Mouse (Mus musculus) spleen, postnatal 4 days (tissue): ENCODE data around the gene Gm853.

ENCODE experiments used
- DNase-seq, 2 experiments: peaks; one replicate each; pipeline ENCODE4 v3.0.0; 2022; ENCODE audit warnings: low spot score in 2 of 2

Gm853 gene

DNA sequence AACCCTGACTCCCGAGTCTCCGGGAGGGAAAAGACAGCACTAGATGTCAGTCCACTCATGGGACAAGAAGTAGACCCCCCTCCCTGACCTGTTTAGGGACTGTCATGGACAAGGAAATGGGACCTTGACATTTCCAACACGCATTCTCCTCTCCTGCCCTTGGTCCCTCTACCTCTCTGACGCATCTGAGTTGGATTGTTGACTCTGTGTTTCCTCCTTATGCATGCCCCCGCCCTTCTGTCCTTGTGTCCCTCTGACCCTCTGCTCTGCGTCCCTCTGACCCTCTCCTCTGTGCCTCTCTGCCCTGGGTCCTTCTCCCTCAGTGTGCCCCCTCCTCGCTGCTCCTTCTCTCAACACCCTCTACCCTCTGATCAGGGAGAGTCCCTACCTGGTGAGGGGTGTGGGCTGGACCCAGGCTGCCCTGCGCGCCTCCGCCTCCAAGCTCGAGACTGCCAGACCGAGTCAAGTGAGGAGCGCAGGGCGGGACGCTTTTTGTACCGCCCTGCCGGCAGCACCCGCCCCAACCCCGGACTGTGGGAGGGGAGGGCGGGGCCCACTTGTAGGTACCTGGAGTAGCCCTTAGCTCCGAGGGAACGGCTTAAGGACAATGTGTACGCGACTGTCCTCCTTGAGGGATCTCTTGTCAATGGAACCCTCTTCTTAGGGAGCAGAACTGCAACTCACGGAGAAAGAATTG, 47.7 kb downstream of the Gm853 start:
- peak; percentile 80 to 88 for DNase-seq

DNA sequence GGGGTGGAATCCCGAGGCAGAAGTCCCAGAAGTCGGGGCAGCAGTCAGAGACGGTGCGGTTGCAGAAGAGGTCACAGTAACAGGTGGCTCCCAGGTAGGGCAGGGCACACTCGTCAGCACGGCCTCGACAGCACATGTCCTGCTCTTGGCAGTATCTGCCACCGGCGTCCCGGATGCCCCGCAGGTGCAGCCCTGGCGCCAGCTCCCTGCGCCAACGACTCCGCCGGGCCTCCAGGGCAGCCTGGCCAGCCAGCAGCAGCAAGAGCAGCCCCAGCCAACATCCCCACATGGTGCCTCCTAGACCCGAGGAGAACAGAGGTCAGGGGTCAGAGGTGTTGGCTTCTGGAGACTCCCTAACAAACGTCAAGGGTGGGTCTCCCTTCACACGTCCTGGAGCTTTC, 48.3 kb downstream of the Gm853 start:
- DNase-seq, result peak; percentile 30 to 75

DNA sequence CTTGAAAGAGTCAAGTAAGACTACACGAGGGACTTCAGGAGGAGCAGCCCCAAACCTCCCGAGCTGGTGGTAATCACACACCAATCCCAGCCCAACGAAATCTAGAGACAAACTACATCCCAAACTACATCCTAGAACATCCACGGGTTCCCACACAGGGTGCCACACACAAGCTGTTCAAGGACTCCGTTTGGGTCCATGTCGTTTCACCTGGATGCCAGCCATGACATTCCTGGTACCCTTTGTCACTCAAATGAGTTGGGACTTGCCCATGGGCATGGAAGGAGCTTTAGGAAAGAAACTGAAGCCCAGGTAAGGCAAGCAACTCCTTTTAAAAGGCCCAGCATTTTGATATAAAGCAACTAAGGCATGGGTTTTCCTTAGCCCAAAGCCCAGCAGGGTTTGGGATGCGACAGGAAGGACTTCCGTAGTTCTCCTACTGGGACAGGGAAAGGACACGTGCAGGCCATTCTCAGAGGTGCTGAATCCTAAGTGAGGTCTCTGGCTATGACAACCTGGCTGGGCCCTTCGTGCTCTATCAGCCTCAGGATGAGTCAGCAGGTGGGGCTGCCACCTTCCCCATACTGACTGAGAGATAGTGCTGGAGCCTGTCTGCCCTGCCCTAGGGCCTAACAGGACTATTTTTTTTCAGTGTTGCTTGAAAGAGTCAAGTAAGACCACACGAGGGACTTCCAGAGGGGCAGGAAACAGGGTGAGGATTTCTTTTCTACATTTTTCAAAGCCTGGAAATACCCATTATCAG, 49.0 kb downstream of the Gm853 start:
- DNase-seq, result peak; percentile 68 to 75

DNA sequence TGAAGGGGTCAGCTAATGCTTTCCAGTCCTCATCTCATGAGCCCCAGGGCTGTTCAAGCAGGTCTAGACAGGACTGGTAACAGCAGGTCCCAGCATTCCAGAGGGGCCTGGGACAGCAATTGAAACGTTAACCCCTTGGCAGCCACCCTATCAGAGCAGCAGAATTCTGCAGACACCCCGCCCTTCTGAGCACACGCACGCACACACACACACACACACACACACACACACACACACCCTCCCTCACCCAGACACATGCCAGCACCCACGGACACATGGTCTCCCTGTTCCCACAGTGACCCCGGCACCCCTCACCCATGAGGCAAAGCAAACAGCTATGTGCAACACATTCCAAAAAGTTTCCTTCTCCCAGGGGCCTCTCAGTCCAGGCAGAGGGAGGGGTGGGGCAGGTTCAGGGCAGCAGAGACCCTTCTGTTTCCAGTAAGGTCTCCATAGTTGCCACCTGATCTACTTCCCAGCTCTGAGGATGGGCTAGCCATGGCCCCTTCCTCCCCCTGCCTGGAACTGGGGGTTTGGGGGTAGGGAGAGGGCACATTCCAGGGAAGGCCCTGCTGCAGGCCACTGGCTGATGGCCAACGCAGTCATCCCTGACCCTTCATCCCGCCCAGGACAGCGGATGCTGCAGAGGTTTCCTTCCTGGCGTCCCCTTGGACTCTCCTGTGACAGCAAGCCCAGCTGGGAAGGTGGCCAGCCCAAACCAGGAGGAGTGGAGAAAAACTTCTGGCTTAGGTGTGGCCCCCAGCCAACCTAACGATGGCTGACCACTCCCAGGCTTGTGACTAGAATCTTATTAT, 50.0 kb downstream of the Gm853 start:
- DNase-seq, result peak in 1 of 2 experiments; percentile 64

DNA sequence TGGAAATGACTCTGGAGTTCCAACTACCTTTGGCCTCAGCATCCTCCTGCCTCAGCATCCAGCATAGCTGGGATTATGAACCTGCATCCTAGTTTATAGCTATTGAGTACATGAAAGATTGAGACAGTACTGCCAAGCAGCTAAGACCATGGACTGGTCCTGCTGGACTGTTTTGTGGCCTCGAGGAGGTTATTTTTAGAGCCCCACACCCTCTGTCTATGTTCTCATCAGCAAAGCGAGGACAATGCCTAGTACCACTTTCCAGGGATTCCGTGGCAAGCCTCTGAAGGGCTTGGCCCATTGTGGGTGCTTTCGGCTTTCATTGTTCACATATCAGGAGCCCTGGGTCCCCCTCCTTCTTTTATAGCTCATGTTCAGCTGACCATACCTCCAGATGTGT, 51.8 kb downstream of the Gm853 start:
- DNase-seq, result no peak

DNA sequence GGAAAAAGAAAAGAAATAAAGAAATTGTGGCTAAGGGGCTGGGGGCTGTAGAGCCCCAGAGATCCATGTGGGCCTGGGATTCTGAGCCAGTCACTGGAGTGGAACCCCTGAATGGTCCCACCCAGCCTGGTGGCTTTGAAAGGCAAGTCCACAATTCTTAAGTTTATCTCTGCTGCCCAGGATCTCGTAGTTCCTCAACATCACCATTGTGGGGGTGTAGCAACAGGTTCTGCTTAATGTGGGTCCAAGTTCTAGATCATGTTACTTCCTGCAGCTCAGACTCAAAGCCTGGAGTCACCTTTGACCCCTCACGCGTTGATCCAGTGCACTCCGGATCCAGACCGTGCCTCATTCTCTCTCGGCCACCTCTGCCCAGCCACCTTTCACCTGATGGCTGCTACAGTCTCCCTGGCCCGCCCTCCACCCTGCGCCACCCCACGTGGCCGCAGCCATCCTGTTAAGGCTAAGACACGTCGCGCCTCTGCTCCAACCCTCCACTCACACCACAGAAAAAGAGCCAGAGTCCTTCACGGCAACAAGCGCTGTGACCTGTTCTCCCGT, 52.7 kb downstream of the Gm853 start:
- DNase-seq, result no peak

DNA sequence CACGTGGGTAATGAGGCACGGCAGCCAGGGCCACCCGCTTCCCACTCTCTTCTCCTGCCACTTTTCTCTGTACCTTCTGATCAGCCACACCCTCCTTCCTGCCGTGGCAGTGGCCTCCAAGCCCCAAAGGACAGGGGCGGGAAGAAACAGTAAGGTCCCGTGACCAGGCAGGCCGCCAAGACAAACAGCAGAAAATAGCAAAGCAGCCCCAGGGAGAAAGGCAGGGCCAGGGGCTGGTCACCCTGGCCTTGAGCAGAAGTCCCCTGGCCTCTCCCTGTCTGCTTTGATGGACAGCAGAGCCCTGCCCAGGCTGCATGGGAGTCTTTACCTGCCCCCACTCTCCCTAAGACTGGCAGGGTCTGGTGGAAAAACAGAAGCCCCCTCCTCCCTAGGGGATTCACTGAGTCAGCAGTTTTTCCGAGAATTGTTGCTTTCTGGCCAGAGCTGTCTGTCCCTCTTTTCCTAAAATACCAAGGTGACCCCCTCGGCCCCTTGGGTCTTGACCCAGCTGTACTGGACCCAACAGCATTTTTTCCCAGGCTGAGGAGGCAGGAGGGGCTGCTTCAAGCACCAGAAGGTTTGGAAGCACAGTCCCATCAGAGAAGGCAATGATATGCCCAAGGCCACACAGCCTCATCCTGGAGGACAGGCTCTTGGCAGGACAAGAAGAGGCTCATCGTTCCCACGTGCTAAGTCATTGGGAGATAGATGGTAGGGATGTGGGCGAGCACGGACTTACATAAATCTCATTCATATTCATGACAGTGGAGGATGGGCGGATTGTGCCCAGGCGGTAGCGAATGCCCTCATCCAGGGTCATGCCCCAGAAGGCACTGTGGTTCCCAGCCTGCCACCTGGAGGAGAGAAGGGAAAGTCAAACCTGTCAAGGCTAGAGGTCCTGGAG, 53.7 kb downstream of the Gm853 start:
- DNase-seq, result peak in 1 of 2 experiments; percentile 63

DNA sequence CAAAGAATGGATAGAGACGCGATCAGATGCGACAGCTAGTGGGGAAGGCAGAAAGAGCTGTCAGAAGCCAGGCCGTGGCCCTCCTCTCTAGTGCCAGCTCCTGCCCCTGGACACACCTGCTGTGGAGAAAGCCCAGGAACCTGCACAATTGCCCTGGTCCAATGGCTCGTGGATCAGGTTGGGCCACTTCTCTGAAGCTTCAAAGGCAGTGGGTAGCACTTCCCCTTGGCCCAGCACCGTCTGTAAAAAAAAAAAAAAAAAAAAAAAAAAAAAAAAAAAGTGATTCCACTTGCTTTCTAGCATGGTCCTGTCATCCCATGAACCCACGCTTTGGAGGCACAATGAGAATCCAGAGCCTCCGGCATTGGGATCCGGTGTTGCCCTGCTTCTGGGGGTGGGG, 54.4 kb downstream of the Gm853 start:
- no peak for DNase-seq

DNA sequence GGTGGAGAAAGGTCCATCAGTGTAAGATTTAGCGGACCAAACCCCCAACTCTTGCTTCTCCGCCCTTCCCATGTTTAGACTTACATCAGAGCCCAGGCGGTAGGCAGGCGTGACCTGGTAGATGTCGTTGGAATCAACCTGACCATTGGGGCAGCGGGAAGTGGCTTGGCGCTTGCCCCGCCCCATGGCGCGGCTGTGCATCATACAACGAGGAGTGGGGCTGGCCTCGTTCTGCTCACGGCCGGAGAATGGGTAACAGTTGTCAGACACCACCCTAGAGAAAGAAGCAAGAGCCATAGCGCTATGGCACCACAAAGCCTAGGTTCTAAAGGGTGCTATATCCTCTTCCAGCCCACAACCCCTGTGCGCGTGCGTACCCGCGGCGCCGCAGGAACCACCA, 54.9 kb downstream of the Gm853 start:
- DNase-seq, result no peak

DNA sequence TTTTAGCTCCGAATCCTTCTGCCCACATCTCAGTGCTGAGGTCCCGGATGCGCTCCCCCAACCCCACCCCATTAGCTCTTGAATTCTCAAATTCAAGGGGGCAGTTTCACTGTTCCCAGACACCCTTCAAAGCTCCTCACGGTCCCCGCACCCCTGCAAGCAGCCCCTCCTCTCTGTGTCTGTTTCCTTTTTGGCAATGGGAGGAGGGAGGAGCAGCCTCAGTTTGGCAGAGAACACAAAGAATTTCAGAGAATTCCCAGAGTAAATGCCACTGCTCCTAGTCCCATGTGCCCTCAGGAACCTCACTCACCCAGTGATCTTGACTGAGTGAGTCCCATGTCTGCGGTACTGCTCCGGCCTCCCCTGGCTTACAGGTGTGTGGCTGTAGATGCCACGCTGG, 55.6 kb downstream of the Gm853 start:
- no peak for DNase-seq

DNA sequence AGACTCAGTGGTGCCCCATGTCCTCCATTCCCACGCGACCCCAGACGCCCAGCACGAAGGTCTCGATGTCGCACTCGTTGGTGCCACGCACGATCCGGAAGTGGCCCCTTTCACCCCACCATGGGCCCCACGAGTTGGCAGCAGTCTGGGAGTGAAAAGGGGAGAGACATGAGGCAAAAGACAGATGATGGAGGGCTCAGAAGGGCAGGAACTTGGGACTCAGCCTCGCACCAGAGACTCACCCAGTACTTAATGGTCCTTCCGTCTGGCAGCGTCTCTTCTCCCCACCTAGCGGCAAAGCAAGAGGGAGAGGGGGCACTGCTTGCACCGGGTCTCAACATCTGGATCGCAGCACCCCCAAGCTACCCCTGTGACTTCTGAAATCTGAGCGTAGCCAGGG, 56.1 kb downstream of the Gm853 start:
- DNase-seq, result peak in 1 of 2 experiments; percentile 63

DNA sequence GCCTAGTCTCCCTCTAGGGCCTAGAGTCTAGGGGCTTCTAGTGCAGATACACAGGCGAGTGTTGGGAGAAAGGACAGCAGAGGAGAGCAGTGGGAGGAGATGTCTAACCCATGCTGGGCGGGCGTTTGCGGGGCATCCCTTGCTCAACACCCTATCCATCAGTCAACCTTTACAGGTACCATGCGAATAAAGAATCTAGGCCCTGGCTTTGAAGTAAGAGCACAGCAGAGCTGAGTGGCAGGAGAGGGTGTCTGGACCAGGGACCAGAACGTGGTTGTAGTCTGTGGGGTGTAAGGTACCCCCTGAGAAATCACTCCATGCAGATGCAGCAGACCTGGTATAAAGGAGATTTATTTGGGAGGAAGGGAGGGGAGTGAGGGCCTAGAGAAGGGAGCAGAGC, 58.1 kb downstream of the Gm853 start:
- DNase-seq, result no peak

DNA sequence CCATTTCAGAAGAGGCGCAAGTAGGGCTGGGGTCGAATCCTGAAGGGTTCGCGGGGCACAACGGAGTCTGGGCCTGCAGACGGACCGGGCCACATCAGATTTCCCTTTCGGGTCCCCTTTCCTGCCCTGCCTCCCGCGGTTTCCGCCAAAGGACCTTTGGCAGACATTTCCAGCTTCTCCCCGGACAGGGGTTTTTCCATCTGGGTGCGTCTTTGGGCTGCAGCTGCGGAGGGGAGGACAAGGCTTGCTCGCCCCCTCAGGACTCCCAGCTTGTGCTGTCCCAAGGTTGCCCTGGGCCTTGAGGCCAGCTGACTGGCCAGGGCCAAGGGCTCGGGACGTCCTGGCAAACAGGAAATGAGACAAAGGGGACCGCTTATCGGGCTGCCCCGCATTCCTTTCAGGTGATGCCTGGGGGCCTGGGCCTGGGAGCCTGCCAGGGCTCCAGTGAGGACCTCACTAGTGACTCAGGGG, 58.8 kb downstream of the Gm853 start:
- peak in 1 of 2 experiments; percentile 64 for DNase-seq

DNA sequence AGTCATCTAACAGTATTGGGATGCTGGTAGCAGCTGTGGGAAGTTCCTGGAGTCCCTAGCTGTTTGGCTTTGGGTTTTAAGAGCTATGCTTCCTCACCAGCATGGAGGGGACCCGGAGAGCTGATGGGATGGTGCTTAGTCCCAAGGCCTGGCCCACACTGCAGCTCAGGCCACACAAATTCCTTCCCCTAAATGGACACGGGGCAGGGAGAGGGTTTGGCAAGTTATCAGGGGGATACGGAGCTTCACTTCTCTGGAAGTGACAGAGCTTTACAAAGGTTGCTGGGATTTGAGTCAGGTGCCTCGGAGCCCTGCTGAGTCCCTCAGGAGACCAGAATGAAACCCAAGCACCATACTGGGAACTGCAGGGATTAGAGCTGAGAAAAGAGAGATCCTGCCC, 60.9 kb downstream of the Gm853 start:
- no peak for DNase-seq
